Mouse (Mus musculus): Measurements from ENCODE around the gene Tmed2. TPM values are rescaled to one million over a fixed set of nuclear protein-coding genes. Genes with fewer than 3 reads are reported as not detected.
"Not testable (repeated sequence)": the region's sequence is repeated elsewhere in the genome, so short reads cannot be mapped to it uniquely, and the experiment has no call there.

Gene Tmed2
- total RNA-seq, 2 experiments from 2014 or later, result 214 to 218 TPM

- DNase-seq (ENCODE audit: low spot score in 2 of 2), result no peak
Observed at GRCm38 (mm10) chr5:124555145-124555544, 14.7 kb downstream of the Tmed2 start.

GRCm38 (mm10) chr5:124571068-124571467 is 30.6 kb downstream of the Tmed2 start:
- DNase-seq (ENCODE audit: low spot score in 2 of 2), result no peak

- DNase-seq (ENCODE audit: low spot score in 2 of 2), result no peak
Observed at GRCm38 (mm10) chr5:124575467-124575866, 35.0 kb downstream of the Tmed2 start.

- DNase-seq (ENCODE audit: low spot score in 2 of 2), result peak; percentile 96 to 97
Observed at GRCm38 (mm10) chr5:124578633-124579317, 38.3 kb downstream of the Tmed2 start, which contains the start of the genes Eif2b1 and Gtf2h3. Eif2b1 (minus strand) TSS chr5:124579131. Gtf2h3 (plus strand) TSS chr5:124579140.

- no peak for DNase-seq (ENCODE audit: low spot score in 2 of 2)
Observed at GRCm38 (mm10) chr5:124582515-124582914, 42.0 kb downstream of the Tmed2 start.

- no peak for DNase-seq (ENCODE audit: low spot score in 2 of 2)
Observed at GRCm38 (mm10) chr5:124592768-124593167, 52.3 kb downstream of the Tmed2 start.

- peak; percentile 72 to 81 for DNase-seq (ENCODE audit: low spot score in 2 of 2)
Observed at GRCm38 (mm10) chr5:124598224-124599174, 58.0 kb downstream of the Tmed2 start.

GRCm38 (mm10) chr5:124599726-124600125 is 59.2 kb downstream of the Tmed2 start:
- not testable (repeated sequence) for DNase-seq (ENCODE audit: low spot score in 2 of 2)

Other genes starting within 250 kb of the Tmed2 start
- 1 to 10 TPM; 5.7 to 7.6 TPM for gene Mphosph9, start 212.7 kb upstream of the Tmed2 start, total RNA-seq (2021)
- gene 2810006K23Rik, start 212.6 kb upstream of the Tmed2 start, total RNA-seq (2021), result 10 to 100 TPM; 12.9 to 13.4 TPM
- 100 to 1,000 TPM; 153 to 174 TPM for gene Cdk2ap1, start 177.6 kb upstream of the Tmed2 start, total RNA-seq (2021)
- gene Sbno1, start 114.7 kb upstream of the Tmed2 start, total RNA-seq (2021), result 10 to 100 TPM; 93.2 to 93.4 TPM
- gene Kmt5a, start 100.8 kb upstream of the Tmed2 start, total RNA-seq (2021), result 100 to 1,000 TPM; 141 to 218 TPM
- 10 to 100 TPM; 22.3 TPM for gene Rilpl2, start 62.3 kb upstream of the Tmed2 start, total RNA-seq (2021)
- 10 to 100 TPM; 20.8 to 21.9 TPM for gene Snrnp35, start 57.6 kb upstream of the Tmed2 start, total RNA-seq (2021)
- 10 to 100 TPM; 13.1 to 17.6 TPM for gene Rilpl1, start 9.3 kb upstream of the Tmed2 start, total RNA-seq (2021)
- gene Ddx55, start 12.2 kb downstream of the Tmed2 start, total RNA-seq (2021), result 10 to 100 TPM; 13.2 to 15.3 TPM
- 10 to 100 TPM; 40.0 to 45.5 TPM for gene Eif2b1, start 38.4 kb downstream of the Tmed2 start, total RNA-seq (2021)
- gene Gtf2h3, start 38.4 kb downstream of the Tmed2 start, total RNA-seq (2021), result 10 to 100 TPM; 32.2 to 36.2 TPM
- 10 to 100 TPM; 77.5 to 90.9 TPM for gene Atp6v0a2, start 87.9 kb downstream of the Tmed2 start, total RNA-seq (2021)
- gene Dnah10, start 184.4 kb downstream of the Tmed2 start, total RNA-seq (2021), result 1 to 10 TPM; 1.7 to 1.8 TPM

All from adrenal gland, adult 18-20 months (tissue).